Mouse (Mus musculus) kidney, postnatal 25 days (tissue): ENCODE data around the gene Olfr266.

ENCODE experiments used
- DNase-seq, 2 experiments: peaks; one replicate each; pipeline ENCODE4 v3.0.0; 2021; ENCODE audit warnings: mixed read lengths in 2 of 2

Olfr266 gene

DNA sequence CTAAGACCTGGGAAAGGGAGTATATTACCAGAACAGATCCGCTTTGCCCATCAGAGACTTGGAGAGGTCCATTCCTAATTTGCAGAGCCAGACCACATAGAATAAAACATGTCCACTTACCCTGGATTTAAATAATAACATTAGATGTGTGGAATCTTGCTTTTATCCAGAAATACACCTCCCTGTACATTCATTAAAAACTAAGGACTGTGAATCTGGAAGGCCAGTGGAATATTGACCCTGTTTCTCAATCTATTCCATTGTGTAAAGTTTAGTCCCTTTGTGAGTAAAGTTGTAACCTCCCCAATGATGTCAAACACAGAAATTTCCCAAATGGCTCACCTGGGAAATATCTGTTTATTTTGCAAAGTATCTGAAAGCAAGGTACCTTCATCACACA lies at the start of gene Olfr266:
Gene Olfr266 (minus strand): TSS at position 101 of the 400 bp plus-strand sequence.
- DNase-seq: no peak

DNA sequence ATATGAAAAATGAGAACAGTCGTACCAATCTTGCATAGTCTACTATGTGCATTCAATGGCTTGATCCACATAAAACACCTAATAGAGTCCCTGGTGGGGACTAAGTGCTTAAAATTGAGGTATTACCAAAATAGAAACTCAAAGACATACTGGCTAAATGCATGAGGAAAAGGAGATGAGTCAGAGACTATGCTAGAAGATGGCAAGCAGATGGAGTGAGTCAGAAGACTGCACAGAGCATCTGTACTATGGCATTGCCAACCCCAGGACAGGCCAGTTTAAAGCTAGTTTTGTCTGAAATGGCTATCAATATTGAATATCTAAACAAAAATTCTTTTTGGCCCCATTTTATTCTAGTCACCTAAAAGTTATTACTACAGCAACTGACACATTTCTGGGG lies 49.5 kb upstream of the Olfr266 start:
- DNase-seq: no peak

DNA sequence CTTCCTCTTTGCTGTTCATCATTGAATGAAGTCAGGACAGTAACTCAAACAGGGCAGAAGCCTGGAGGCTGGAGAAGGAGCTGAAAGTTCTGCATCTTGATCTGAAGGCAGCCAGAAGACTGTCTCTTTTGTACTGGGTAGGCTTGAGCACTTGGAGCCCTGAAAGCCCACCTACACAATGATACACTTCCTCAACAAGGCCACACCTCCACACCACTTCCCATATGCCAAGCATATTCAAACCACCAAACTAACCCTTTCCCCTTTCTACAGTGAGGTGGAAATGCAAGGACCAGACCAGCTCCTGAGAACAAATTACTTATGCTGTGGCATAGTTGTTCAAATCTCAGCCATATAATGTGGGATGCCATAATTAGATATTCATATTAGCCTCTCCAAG lies 46.8 kb upstream of the Olfr266 start:
- DNase-seq: no peak

DNA sequence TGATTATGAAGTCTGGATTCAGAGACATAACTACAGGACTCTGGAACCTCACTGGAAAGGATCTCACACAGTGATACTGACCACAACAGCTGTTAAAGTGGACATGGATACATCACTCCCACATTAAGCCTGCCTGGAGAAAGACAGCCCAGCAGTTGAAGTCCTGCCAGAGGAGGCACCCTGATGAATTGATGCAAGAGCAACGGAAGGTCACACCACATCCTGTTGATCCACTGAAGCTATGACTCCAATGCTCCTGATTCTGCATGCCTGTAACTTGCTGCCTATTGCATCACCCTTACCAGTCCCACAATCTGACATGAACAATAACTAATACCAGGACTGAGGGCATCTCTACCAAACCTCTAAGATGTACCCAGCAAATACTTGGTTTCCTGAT lies 6.0 kb upstream of the Olfr266 start:
- DNase-seq: peak; percentile 18 to 43

DNA sequence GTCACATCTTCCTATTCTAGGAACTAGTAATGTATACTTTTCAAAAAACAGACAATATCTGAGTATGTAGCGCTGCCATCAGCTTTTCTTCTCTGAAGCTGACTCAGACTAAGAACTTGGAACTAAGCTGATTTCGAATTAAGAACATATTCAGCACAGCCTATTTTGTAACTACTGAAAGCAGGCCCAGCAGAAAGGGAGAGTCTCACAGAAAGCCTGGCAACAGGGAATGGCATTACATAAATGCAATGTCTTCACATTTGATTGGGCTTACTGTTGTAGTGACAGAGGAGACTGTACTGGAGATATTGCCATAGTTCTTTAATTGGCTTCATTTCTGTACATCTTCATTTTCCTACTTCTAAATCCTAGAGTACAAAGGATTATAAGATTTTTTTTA lies 8.4 kb downstream of the Olfr266 start:
- no peak for DNase-seq

DNA sequence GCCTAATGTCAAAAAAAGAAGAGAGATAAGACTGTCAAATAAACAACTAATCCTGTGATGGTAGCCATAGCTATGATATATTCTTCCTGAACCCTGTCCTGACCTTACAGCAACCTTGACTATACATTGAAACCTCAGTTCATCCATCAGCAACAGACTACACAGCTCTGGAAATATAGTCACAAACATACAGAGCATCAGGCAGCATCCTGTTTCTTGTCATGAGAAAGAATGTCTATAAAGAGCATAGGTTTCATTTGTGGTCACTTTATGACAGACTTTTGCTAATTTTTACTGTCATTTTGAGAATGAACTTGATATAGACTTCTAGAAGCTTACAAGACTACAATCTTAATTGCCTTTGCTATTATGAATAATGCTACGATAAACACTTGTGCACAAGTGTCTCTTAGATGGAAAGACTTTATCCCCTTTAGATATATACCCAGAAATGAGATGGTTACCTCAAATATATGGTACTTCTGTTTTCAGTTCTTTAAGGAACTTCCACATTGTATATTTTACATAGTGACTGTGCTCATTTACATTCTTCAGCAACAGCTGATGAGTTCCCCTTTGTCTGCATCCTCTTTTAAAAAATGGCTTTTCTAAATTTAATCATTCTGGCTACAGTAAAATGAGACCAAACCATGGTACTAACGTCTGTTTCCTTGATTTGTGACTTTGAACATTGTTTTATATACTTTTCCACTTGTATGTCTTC lies 17.0 kb downstream of the Olfr266 start:
- DNase-seq: no peak

DNA sequence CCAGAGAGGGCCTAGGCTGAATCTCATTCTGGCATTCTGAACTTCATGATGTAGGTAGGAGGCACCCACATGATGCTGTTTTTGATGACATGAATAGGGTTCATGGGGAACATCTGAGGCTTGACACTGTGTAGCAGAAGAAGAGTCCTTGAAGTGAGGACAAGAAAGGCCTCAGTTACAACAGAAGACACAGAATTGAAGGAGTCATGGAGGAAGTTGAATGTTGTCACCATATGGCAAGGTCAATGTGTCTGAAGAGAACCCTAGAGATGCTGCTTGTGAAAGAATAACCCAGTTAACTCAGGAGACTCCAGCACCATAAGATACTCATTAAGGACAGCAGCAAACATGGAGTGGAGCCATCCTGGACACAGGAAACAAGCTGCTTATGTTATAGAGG lies 28.0 kb downstream of the Olfr266 start:
- no peak for DNase-seq

DNA sequence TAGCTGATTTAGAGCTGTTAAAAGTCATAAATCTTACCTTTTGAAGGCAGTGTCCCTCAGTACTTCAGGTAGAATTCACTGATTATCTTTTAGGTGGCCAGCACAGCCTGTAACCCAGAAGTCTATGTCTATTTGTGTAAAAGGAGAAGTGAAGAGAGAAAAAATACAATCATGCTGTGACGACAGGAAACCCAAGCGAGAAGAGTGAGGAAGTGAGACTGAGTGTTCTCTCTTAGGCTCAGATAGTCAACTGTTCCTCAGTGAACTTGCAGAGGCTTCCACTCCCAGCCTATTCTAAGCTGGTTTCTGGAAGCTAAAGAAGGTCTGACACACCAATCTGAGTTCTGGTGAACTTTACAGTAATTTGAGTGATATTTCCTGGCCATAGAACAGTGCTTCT lies 36.2 kb downstream of the Olfr266 start, which contains the start of gene Cd53:
Gene Cd53 (minus strand): TSS at position 220 of the 400 bp plus-strand sequence.
- no peak for DNase-seq

DNA sequence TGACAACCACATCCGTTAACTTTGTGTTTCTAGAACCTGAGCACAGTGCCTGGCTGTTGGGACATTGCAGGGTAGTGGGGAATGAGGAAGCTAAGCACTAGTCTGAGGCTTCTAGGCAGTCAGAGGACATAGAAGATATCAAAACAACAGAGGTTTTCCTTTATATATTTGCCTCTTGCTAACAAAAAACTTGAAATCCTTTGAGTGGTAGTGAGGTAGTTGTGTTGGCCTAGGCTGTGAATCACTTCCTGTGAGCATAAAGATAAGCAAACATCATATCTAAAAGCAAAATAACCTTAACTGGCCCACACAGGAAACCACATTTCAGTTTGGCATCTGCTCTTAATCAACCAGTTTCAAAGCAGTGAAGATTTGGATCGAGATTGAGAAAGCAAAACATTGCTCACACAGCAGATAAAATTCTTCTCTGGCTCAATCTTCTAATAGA lies 37.6 kb downstream of the Olfr266 start:
- no peak for DNase-seq

DNA sequence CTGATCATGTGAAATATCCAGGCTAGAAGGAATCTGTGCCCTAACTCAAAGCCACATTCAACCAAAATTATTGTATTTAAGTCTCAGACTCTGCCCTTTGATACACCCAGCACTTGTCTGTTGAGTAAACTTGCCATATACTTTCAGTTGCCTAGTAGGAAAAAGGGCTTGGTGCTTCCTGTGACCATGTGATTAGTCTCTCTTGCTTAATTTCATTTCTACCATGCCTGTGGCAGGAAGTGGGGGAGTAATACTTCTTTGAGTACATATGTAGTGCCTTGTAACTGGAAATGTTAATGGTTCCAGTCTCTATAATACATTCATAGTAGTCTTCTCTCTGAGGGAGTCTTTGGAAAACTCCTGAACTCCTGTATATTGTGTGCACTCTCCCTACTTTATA lies 38.1 kb downstream of the Olfr266 start:
- DNase-seq: no peak

DNA sequence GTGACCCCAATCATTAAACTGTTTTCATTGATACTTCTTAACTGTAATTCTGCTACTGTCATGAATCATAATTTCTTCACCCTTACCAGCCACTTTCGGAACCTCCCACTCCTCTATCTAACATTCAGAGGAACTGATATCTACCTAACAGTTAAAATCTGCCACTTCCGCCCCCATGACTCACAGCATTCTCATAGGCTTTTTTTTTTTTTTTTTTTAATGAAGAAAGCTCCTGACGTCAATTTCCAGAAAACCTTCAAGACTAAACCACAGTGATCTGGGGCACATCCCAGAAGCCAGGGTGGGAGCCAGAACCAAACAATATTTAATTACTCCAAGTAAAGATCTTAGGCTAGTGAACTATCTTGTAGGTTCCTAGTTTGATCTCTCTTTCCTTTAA lies 41.0 kb downstream of the Olfr266 start:
- no peak for DNase-seq

DNA sequence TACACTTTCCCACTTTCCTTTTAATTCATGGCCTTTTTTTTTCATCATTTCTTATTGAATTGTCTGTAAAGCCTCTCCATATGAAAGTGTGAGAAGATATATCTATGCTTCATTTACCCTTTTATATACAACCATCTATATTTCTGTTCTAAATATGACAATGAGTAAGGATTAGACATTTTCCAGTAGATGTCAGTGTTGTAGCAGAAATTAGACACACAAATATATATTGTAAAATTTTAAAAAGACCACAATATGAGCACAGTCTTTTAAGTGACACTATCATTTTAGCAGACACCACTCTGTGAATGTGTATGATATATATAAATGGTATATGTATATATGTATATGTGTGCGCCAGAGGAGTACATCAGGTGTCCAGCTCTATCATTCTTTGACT lies 54.3 kb downstream of the Olfr266 start:
- no peak for DNase-seq
